Mouse (Mus musculus): ENCODE results near the gene Gpr161. TPM values are rescaled to one million over a fixed set of nuclear protein-coding genes. Genes with fewer than 3 reads are reported as not detected.

The Gpr161 gene
- polyA plus RNA-seq, 1 experiment from 2014 or later: 2.2 TPM

DNA sequence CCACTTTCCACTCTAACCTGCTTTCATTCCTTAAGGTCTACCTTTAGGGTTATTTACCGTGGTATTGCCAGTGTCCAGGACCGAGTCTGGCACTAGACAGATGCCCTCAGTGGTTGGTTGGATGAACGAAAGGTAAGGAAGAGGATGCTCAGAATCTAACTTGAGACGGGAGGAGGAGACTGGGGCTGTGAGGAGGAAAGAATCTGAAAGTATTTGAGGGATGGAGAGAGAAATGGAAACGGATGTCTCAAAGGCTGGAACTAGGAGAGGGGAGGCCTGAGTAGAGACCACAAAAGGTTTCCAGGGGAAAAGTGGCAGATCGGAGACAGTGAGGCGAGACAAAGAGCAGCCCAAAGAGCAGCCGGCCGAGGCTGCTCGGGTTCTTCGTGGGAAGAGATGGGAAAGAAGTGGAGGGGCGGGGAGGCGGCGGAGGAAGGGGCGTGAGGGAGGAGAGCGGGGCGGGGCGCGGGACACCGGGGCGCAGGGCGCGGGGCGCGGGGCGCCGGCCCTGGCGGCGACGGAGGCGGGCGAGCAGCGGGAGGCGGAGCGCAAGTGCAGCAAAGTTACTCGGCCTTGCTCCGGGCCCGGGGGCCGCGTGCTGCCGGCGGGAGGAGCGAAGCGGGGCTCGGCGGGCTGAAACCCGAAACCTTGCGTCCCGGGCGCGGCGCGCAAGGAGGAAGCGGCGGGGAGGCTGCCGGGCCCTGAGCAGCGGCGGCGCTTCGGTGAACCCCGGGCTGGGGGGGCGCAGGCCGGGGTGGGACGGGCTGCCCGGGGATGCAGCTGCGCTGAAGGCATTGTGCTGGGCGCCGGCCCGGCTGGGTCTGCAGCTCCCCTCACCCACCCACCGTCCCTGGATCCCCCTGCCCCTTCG, 14.0 kb upstream of the Gpr161 start:
- Histone ChIP-seq H3K9me3 (ENCODE audit: control insufficient read depth, low read length) (no peaks in the 10 kb centered on the region), H3K27me3 (ENCODE audit: control insufficient read depth, insufficient read depth, low read length) (no peaks in the 10 kb centered on the region), H3K9ac (ENCODE audit: low read length) (peak overlapping the region; percentile 79), H3K4me3 (ENCODE audit: low read depth, low read length) (peak overlapping the region; percentile 71), H3K4me2 (ENCODE audit: low read depth, low read length, severe bottlenecking) (peak overlapping the region; percentile 65), H3K36me3 (ENCODE audit: control insufficient read depth, insufficient read depth, low read length) (no peaks in the 10 kb centered on the region), H3K4me1 (replicated peaks; ENCODE audit: control insufficient read depth, insufficient read depth, low read length) (peaks cover 14% of the 10 kb centered on the region), H3K27ac (ENCODE audit: low read depth, low read length) (peak overlapping the region; percentile 87)
- peak; percentile 88 for DNase-seq (ENCODE audit: low spot score)
- WGBS: 1% methylated on average over 49 of the region's 71 CpGs
- ATAC-seq (replicated peaks; ENCODE audit: low FRiP score): peak; percentile 89

DNA sequence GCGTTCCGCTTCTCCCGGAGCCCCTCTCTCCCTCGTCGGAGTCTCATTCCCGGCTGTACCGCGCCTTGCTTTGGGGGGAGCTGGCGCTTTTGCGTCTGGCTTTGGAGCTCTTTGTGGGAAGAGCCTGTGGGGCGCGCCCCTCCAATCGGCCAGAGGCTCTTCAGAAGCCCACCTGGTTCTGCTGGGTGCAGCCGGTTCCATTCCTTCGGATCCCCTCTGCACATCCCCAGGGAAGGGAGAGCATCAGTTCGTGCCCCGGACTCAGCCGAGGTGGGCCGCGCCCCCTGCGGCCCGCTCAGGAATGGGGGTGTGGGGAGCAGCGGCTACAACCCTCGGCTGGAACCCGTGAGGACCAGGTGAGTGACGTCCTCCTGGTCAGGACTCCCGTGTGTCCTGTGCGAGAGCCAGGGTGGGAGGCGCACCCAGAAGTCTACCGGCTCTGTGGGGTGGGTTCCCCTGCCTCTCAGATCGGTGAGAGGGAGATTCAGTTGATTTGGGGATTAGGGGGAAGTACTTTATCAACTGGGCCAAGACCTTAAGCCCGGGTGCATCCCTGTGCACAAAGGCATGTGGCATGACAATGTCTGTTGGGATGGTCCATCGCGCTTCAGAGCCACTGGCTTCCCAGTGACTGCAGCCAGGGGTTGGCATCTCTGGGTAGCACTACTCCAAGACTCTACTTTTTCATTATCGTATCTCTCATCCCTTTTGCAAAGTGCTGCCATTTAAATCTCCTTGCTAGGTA, 13.2 kb upstream of the Gpr161 start:
- peak overlapping the region; percentile 87; the same call in 1 of the 2 replicates for H3K27ac ChIP-seq (ENCODE audit: low read depth, low read length)
- H3K4me1 ChIP-seq (replicated peaks; ENCODE audit: control insufficient read depth, insufficient read depth, low read length): peaks cover 14% of the 10 kb centered on the region
- H3K4me2 ChIP-seq (ENCODE audit: low read depth, low read length, severe bottlenecking): peak overlapping the region; percentile 65
- H3K36me3 ChIP-seq (ENCODE audit: control insufficient read depth, insufficient read depth, low read length): no peaks in the 10 kb centered on the region
- peak overlapping the region; percentile 71 for H3K4me3 ChIP-seq (ENCODE audit: low read depth, low read length)
- H3K9ac ChIP-seq (ENCODE audit: low read length): peak overlapping the region; percentile 79
- ATAC-seq (replicated peaks; ENCODE audit: low FRiP score) (peak; percentile 63), DNase-seq (ENCODE audit: low spot score) (no peak)
- under 1% methylated on average over 33 of the region's 35 CpGs for WGBS
- H3K9me3 ChIP-seq (ENCODE audit: control insufficient read depth, low read length): no peaks in the 10 kb centered on the region
- no peaks in the 10 kb centered on the region for H3K27me3 ChIP-seq (ENCODE audit: control insufficient read depth, insufficient read depth, low read length)

GRCm38 (mm10) chr1:165282967-165283345, 12.6 kb upstream of the Gpr161 start:
- Histone ChIP-seq H3K4me3 (ENCODE audit: low read depth, low read length) (peak overlapping the region; percentile 71), H3K9ac (ENCODE audit: low read length) (peak overlapping the region; percentile 79), H3K27me3 (ENCODE audit: control insufficient read depth, insufficient read depth, low read length) (no peaks in the 10 kb centered on the region), H3K4me2 (ENCODE audit: low read depth, low read length, severe bottlenecking) (peak overlapping the region; percentile 65), H3K36me3 (ENCODE audit: control insufficient read depth, insufficient read depth, low read length) (no peaks in the 10 kb centered on the region), H3K9me3 (ENCODE audit: control insufficient read depth, low read length) (no peaks in the 10 kb centered on the region), H3K27ac (ENCODE audit: low read depth, low read length) (no peak overlapping the region), H3K4me1 (replicated peaks; ENCODE audit: control insufficient read depth, insufficient read depth, low read length) (peaks cover 14% of the 10 kb centered on the region)
- no peak for DNase-seq (ENCODE audit: low spot score)
- 12% methylated on average over 7 of the region's 7 CpGs for whole genome bisulfite sequencing
- no peak for ATAC-seq (replicated peaks; ENCODE audit: low FRiP score)

- H3K4me2 ChIP-seq (ENCODE audit: low read depth, low read length, severe bottlenecking): 0 out of 2 replicates have a peak overlapping the region, but pooled peaks have one; percentile 15
- no peaks in the 10 kb centered on the region for H3K27me3 ChIP-seq (ENCODE audit: control insufficient read depth, insufficient read depth, low read length)
- H3K9ac ChIP-seq (ENCODE audit: low read length): no peak overlapping the region
- no peak overlapping the region for H3K4me3 ChIP-seq (ENCODE audit: low read depth, low read length)
- DNase-seq (ENCODE audit: low spot score) (no peak), ATAC-seq (replicated peaks; ENCODE audit: low FRiP score) (no peak)
- H3K36me3 ChIP-seq (ENCODE audit: control insufficient read depth, insufficient read depth, low read length): no peaks in the 10 kb centered on the region
- H3K9me3 ChIP-seq (ENCODE audit: control insufficient read depth, low read length): no peaks in the 10 kb centered on the region
- 68% methylated on average over 7 of the region's 7 CpGs for WGBS
- no peak overlapping the region for H3K27ac ChIP-seq (ENCODE audit: low read depth, low read length)
- H3K4me1 ChIP-seq (replicated peaks; ENCODE audit: control insufficient read depth, insufficient read depth, low read length): peaks cover 14% of the 10 kb centered on the region
Measured at GRCm38 (mm10) chr1:165284096-165284495, 11.5 kb upstream of the Gpr161 start.

GRCm38 (mm10) chr1:165288165-165288564, 7.4 kb upstream of the Gpr161 start:
- Histone ChIP-seq H3K36me3 (ENCODE audit: control insufficient read depth, insufficient read depth, low read length) (no peaks in the 10 kb centered on the region), H3K9me3 (ENCODE audit: control insufficient read depth, low read length) (no peaks in the 10 kb centered on the region), H3K4me1 (replicated peaks; ENCODE audit: control insufficient read depth, insufficient read depth, low read length) (peaks cover 4% of the 10 kb centered on the region), H3K4me2 (ENCODE audit: low read depth, low read length, severe bottlenecking) (no peak overlapping the region), H3K9ac (ENCODE audit: low read length) (no peak overlapping the region), H3K27ac (ENCODE audit: low read depth, low read length) (no peak overlapping the region), H3K27me3 (ENCODE audit: control insufficient read depth, insufficient read depth, low read length) (no peaks in the 10 kb centered on the region), H3K4me3 (ENCODE audit: low read depth, low read length) (no peak overlapping the region)
- ATAC-seq (replicated peaks; ENCODE audit: low FRiP score): no peak
- WGBS: 89% methylated on average over 9 of the region's 9 CpGs
- no peak for DNase-seq (ENCODE audit: low spot score)

DNA sequence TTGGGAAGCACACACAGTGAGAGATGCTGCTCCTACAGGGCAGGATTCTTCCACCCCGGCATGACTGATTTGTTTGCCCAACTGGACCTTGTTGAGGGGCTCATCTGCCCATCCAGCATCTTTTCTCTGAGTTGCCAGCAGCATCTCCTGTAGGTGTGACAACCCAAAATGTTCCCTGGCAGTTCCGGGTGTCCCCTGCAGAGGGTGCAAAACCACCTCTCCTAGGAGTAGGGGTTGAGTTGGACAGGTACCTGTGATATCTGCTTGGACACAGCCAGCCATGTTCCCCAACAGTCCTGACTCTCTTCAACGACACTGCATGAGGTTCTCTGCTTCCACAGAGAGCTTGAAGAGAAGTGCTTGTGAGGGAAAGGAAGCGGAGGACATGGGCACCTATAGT, 5.8 kb upstream of the Gpr161 start:
- 96% methylated on average over 4 of the region's 4 CpGs for WGBS

GRCm38 (mm10) chr1:165291606-165292005, 4.0 kb upstream of the Gpr161 start:
- Histone ChIP-seq H3K27ac (ENCODE audit: low read depth, low read length) (no peak overlapping the region), H3K4me2 (ENCODE audit: low read depth, low read length, severe bottlenecking) (no peak overlapping the region), H3K27me3 (ENCODE audit: control insufficient read depth, insufficient read depth, low read length) (no peaks in the 10 kb centered on the region), H3K9ac (ENCODE audit: low read length) (no peak overlapping the region), H3K36me3 (ENCODE audit: control insufficient read depth, insufficient read depth, low read length) (no peaks in the 10 kb centered on the region), H3K4me3 (ENCODE audit: low read depth, low read length) (no peak overlapping the region), H3K9me3 (ENCODE audit: control insufficient read depth, low read length) (no peaks in the 10 kb centered on the region), H3K4me1 (replicated peaks; ENCODE audit: control insufficient read depth, insufficient read depth, low read length) (no peaks in the 10 kb centered on the region)
- DNase-seq (ENCODE audit: low spot score): no peak
- 93% methylated on average over 6 of the region's 6 CpGs for WGBS
- no peak for ATAC-seq (replicated peaks; ENCODE audit: low FRiP score)

More for the DNA sequence above, 5.8 kb upstream of the Gpr161 start:
- Histone ChIP-seq H3K4me2 (ENCODE audit: low read depth, low read length, severe bottlenecking) (no peak overlapping the region), H3K4me3 (ENCODE audit: low read depth, low read length) (no peak overlapping the region), H3K27ac (ENCODE audit: low read depth, low read length) (no peak overlapping the region), H3K36me3 (ENCODE audit: control insufficient read depth, insufficient read depth, low read length) (no peaks in the 10 kb centered on the region), H3K9me3 (ENCODE audit: control insufficient read depth, low read length) (no peaks in the 10 kb centered on the region), H3K4me1 (replicated peaks; ENCODE audit: control insufficient read depth, insufficient read depth, low read length) (no peaks in the 10 kb centered on the region), H3K9ac (ENCODE audit: low read length) (no peak overlapping the region), H3K27me3 (ENCODE audit: control insufficient read depth, insufficient read depth, low read length) (no peaks in the 10 kb centered on the region)
- DNase-seq (ENCODE audit: low spot score) (no peak), ATAC-seq (replicated peaks; ENCODE audit: low FRiP score) (no peak)

DNA sequence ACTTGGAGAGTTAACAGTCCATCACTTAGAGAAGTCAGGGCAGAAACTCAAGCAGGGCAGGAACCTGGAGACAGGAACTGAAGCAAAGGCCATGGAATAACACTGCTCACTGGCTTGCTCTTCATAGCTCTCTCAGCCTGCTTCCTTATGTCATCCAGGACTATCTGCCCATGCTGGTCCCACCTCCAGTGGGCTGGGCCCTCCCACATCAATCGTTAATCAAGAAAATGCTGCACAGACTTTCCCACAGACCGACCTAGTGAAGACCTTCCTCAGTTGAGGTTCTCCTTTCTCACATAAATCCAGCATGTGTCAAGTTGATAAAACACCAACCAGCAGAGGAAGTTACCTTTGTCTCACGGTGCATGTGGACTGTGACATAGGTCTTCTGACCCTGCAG, 5.5 kb downstream of the Gpr161 start:
- no peak overlapping the region for H3K27ac ChIP-seq (ENCODE audit: low read depth, low read length)
- H3K9me3 ChIP-seq (ENCODE audit: control insufficient read depth, low read length): no peaks in the 10 kb centered on the region
- no peaks in the 10 kb centered on the region for H3K27me3 ChIP-seq (ENCODE audit: control insufficient read depth, insufficient read depth, low read length)
- DNase-seq (ENCODE audit: low spot score) (no peak), ATAC-seq (replicated peaks; ENCODE audit: low FRiP score) (no peak)
- no peak overlapping the region for H3K9ac ChIP-seq (ENCODE audit: low read length)
- no peak overlapping the region for H3K4me2 ChIP-seq (ENCODE audit: low read depth, low read length, severe bottlenecking)
- H3K36me3 ChIP-seq (ENCODE audit: control insufficient read depth, insufficient read depth, low read length): no peaks in the 10 kb centered on the region
- WGBS: 92% methylated on average over 3 of the region's 3 CpGs
- no peaks in the 10 kb centered on the region for H3K4me1 ChIP-seq (replicated peaks; ENCODE audit: control insufficient read depth, insufficient read depth, low read length)
- H3K4me3 ChIP-seq (ENCODE audit: low read depth, low read length): no peak overlapping the region

Data from forebrain, embryonic 11.5 days (tissue).